Mouse (Mus musculus): ENCODE data around the gene Mrpl48. TPM values are rescaled to one million over a fixed set of nuclear protein-coding genes. Genes with fewer than 3 reads are reported as not detected.

The Mrpl48 gene
- polyA plus RNA-seq, 1 experiment from 2014 or later, result 73.9 TPM

- no peak for ATAC-seq (ENCODE audit: insufficient number of reproducible peaks, insufficient read depth, low FRiP score, low TSS enrichment, low read depth)
- WGBS, result 72% methylated on average over 2 of the region's 2 CpGs
Observed at GRCm38 (mm10) chr7:100533503-100533902, 74.6 kb downstream of the Mrpl48 start.

DNA sequence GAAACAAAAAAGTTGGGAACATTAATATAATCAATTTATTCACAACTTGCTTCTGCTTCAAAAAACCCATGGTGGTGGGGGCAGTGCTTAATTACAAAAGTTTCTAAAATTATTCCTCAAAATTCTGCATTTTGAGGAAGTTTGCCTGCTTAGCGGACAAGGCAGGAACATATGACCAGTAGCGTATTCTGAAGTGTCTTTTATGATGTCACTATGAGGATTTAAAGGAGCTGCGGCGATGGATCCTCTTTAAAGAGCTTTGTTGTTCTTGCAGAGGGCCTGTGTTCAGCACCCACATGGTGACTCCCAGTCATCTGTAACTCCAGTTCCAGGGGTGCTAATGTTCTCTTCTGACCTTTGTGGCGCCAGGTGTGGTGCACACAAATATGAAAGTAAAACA, 77.3 kb downstream of the Mrpl48 start:
- no peaks in the 10 kb centered on the region; the same call in 1 of the 2 replicates for H3K27me3 ChIP-seq
- 91% methylated on average over 5 of the region's 5 CpGs for WGBS
- no peak overlapping the region for H3K4me3 ChIP-seq
- H3K9me3 ChIP-seq, result no peaks in the 10 kb centered on the region
- H3K4me1 ChIP-seq, result no peaks in the 10 kb centered on the region
- H3K4me2 ChIP-seq, result no peak overlapping the region
- no peak overlapping the region for H3K27ac ChIP-seq
- no peaks in the 10 kb centered on the region for H3K36me3 ChIP-seq
- H3K9ac ChIP-seq, result no peak overlapping the region
- ATAC-seq (ENCODE audit: insufficient number of reproducible peaks, insufficient read depth, low FRiP score, low TSS enrichment, low read depth), result no peak

More at GRCm38 (mm10) chr7:100533503-100533902, 74.6 kb downstream of the Mrpl48 start:
- Histone ChIP-seq H3K36me3 (no peaks in the 10 kb centered on the region), H3K9ac (no peak overlapping the region), H3K4me3 (no peak overlapping the region), H3K4me1 (peaks cover 10% of the 10 kb centered on the region), H3K27me3 (no peaks in the 10 kb centered on the region), H3K27ac (no peak overlapping the region), H3K9me3 (no peaks in the 10 kb centered on the region), H3K4me2 (no peak overlapping the region)

GRCm38 (mm10) chr7:100524669-100525068, 83.4 kb downstream of the Mrpl48 start:
- Histone ChIP-seq H3K4me3 (no peak overlapping the region), H3K4me1 (no peaks in the 10 kb centered on the region), H3K36me3 (no peaks in the 10 kb centered on the region), H3K9ac (no peak overlapping the region), H3K4me2 (no peak overlapping the region), H3K27ac (no peak overlapping the region), H3K9me3 (no peaks in the 10 kb centered on the region), H3K27me3 (no peaks in the 10 kb centered on the region; the same call in 1 of the 2 replicates)
- ATAC-seq (ENCODE audit: insufficient number of reproducible peaks, insufficient read depth, low FRiP score, low TSS enrichment, low read depth), result no peak
- 60% methylated on average over 8 of the region's 8 CpGs for WGBS

DNA sequence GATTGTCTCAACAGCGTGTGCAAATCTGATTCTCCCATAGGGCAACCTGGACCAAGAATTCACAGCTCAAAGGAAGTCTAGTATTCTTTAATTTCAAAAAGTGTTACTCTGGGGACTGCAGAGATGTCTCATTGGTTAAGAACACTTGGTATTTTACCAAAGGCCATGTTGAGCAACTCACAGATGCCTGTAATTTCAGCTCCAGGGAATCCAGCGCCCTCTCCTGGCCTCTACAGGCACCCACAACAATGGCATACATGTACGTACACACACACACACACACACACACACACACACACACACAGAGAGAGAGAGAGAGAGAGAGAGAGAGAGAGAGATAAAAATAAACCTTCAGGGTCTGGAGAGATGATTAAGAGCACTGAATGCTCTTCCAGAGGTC, 85.9 kb downstream of the Mrpl48 start:
- no peak for ATAC-seq (ENCODE audit: insufficient number of reproducible peaks, insufficient read depth, low FRiP score, low TSS enrichment, low read depth)
- Histone ChIP-seq H3K36me3 (no peaks in the 10 kb centered on the region), H3K4me1 (no peaks in the 10 kb centered on the region), H3K4me3 (no peak overlapping the region), H3K4me2 (no peak overlapping the region), H3K9ac (no peak overlapping the region), H3K9me3 (no peaks in the 10 kb centered on the region), H3K27ac (no peak overlapping the region), H3K27me3 (no peaks in the 10 kb centered on the region; the same call in 1 of the 2 replicates)
- 73% methylated on average over 3 of the region's 3 CpGs for WGBS

GRCm38 (mm10) chr7:100520663-100521285, 87.3 kb downstream of the Mrpl48 start:
- WGBS, result 22% methylated on average over 10 of the region's 10 CpGs
- H3K36me3 ChIP-seq, result no peaks in the 10 kb centered on the region
- H3K9ac ChIP-seq, result no peak overlapping the region
- H3K27me3 ChIP-seq, result no peaks in the 10 kb centered on the region
- no peak overlapping the region for H3K27ac ChIP-seq
- H3K9me3 ChIP-seq, result no peaks in the 10 kb centered on the region
- H3K4me3 ChIP-seq, result no peak overlapping the region
- no peak for ATAC-seq (ENCODE audit: insufficient number of reproducible peaks, insufficient read depth, low FRiP score, low TSS enrichment, low read depth)
- H3K4me2 ChIP-seq, result 0 out of 2 replicates have a peak overlapping the region, but pooled peaks have one; percentile 11
- no peaks in the 10 kb centered on the region for H3K4me1 ChIP-seq

DNA sequence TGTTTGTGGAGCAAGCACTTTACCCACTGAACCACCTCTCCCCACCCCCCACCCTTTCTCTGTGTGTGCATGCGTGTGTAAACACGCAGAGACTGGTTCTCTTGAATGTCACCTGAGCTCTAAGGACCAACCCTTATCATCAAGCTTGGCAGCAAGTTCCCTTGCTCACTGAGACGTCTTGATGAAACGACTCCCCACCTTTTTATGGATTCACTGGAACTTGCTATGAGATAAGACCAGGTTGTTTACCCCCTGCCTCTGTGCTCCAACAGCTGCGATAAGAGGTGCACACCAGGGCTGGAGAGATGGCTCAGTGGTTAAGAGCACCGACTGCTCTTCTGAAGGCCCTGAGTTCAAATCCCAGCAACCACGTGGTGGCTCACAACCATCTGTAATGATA, 87.9 kb downstream of the Mrpl48 start:
- no peak for ATAC-seq (ENCODE audit: insufficient number of reproducible peaks, insufficient read depth, low FRiP score, low TSS enrichment, low read depth)
- Histone ChIP-seq H3K4me3 (no peak overlapping the region), H3K9ac (no peak overlapping the region), H3K27me3 (no peaks in the 10 kb centered on the region), H3K4me1 (no peaks in the 10 kb centered on the region), H3K27ac (no peak overlapping the region), H3K36me3 (no peaks in the 10 kb centered on the region), H3K9me3 (no peaks in the 10 kb centered on the region), H3K4me2 (no peak overlapping the region)
- 67% methylated on average over 7 of the region's 7 CpGs for WGBS

GRCm38 (mm10) chr7:100514573-100514972, 93.5 kb downstream of the Mrpl48 start, which contains the start of gene Dnajb13:
Gene Dnajb13 (minus strand): TSS chr7:100514960.
- no peak for ATAC-seq (ENCODE audit: insufficient number of reproducible peaks, insufficient read depth, low FRiP score, low TSS enrichment, low read depth)
- H3K4me2 ChIP-seq, result peak within 1 kb of the TSS; percentile 16; the same call in 1 of the 2 replicates
- 50% methylated on average over 11 of the region's 11 CpGs for WGBS

GRCm38 (mm10) chr7:100511602-100512001, 96.5 kb downstream of the Mrpl48 start:
- Histone ChIP-seq H3K4me1 (no peaks in the 10 kb centered on the region), H3K27me3 (peaks cover 6% of the 10 kb centered on the region; the same call in 1 of the 2 replicates), H3K27ac (no peak overlapping the region), H3K9me3 (no peaks in the 10 kb centered on the region), H3K36me3 (no peaks in the 10 kb centered on the region), H3K4me3 (no peak overlapping the region), H3K9ac (no peak overlapping the region), H3K4me2 (no peak overlapping the region)
- no peak for ATAC-seq (ENCODE audit: insufficient number of reproducible peaks, insufficient read depth, low FRiP score, low TSS enrichment, low read depth)
- 72% methylated on average over 8 of the region's 8 CpGs for WGBS

More at GRCm38 (mm10) chr7:100514573-100514972, 93.5 kb downstream of the Mrpl48 start, which contains the start of gene Dnajb13:
- no peak within 1 kb of the TSS; the same call in 1 of the 2 replicates for H3K4me3 ChIP-seq
- no peak within 1 kb of the TSS for H3K27ac ChIP-seq
- H3K27me3 ChIP-seq, result peaks cover 6% of the 10 kb centered on the region; the same call in 1 of the 2 replicates
- H3K36me3 ChIP-seq, result no peaks in the 10 kb centered on the region
- H3K9ac ChIP-seq, result no peak within 1 kb of the TSS
- H3K9me3 ChIP-seq, result no peaks in the 10 kb centered on the region
- H3K4me1 ChIP-seq, result no peaks in the 10 kb centered on the region

- no peaks in the 10 kb centered on the region for H3K36me3 ChIP-seq
- no peak overlapping the region for H3K27ac ChIP-seq
- ATAC-seq (ENCODE audit: insufficient number of reproducible peaks, insufficient read depth, low FRiP score, low TSS enrichment, low read depth), result no peak
- 79% methylated on average over 3 of the region's 3 CpGs for WGBS
- H3K4me2 ChIP-seq, result no peak overlapping the region
- H3K4me1 ChIP-seq, result no peaks in the 10 kb centered on the region
- H3K27me3 ChIP-seq, result peaks cover 3% of the 10 kb centered on the region; the same call in 1 of the 2 replicates
- no peak overlapping the region for H3K9ac ChIP-seq
- H3K9me3 ChIP-seq, result no peaks in the 10 kb centered on the region
- no peak overlapping the region for H3K4me3 ChIP-seq
Observed at GRCm38 (mm10) chr7:100508670-100509069, 99.4 kb downstream of the Mrpl48 start.

- Histone ChIP-seq H3K27me3 (no peaks in the 10 kb centered on the region), H3K9me3 (no peaks in the 10 kb centered on the region), H3K36me3 (no peaks in the 10 kb centered on the region), H3K27ac (no peak overlapping the region), H3K9ac (no peak overlapping the region), H3K4me2 (no peak overlapping the region), H3K4me3 (no peak overlapping the region), H3K4me1 (no peaks in the 10 kb centered on the region)
- WGBS, result 69% methylated on average over 4 of the region's 4 CpGs
- no peak for ATAC-seq (ENCODE audit: insufficient number of reproducible peaks, insufficient read depth, low FRiP score, low TSS enrichment, low read depth)
Observed at GRCm38 (mm10) chr7:100506494-100506893, 101.6 kb downstream of the Mrpl48 start.

DNA sequence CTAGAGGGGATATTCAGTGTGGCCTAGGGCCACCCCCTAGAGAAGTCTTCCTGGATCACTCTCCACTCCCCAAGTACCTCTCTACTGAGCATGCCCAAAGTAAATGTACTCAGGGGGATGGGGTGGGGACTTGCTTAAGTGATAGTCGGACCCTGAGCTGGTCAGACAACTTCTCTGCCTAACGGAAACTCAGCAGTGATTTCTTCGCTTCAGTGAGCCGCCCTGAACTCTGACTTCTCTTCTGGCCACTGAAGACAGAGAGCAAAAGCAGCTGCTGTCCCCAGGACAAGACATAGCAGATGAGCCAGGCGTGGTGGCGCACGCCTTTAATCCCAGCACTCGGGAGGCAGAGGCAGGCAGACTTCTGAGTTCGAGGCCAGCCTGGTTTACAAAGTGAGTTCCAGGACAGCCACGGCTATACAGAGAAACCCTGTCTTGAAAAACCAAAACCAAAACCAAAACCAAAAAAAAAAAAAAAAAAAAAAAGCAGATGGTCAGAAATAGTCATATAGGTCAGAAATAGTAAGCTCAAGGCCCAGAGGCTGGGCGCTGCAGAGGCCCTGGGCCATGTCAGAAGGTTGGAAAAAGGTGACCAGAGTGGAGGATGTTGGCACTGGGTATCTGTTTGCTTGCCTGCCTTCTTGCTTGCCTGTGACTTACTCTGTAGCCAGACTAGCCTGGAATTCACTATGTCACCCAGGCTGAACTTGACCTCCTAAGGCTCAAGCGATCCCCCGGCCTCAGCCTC, 103.2 kb downstream of the Mrpl48 start:
- no peak overlapping the region for H3K4me2 ChIP-seq
- ATAC-seq (ENCODE audit: insufficient number of reproducible peaks, insufficient read depth, low FRiP score, low TSS enrichment, low read depth), result no peak
- H3K27me3 ChIP-seq, result no peaks in the 10 kb centered on the region
- H3K4me3 ChIP-seq, result no peak overlapping the region
- 80% methylated on average over 13 of the region's 13 CpGs for WGBS
- H3K36me3 ChIP-seq, result 0 out of 2 replicates have a peak, but pooled peaks cover under 1% of the 10 kb centered on the region
- H3K27ac ChIP-seq, result no peak overlapping the region
- no peaks in the 10 kb centered on the region for H3K9me3 ChIP-seq
- no peaks in the 10 kb centered on the region for H3K4me1 ChIP-seq
- no peak overlapping the region for H3K9ac ChIP-seq

GRCm38 (mm10) chr7:100503076-100503475, 105.0 kb downstream of the Mrpl48 start:
- Histone ChIP-seq H3K27ac (no peak overlapping the region), H3K9ac (no peak overlapping the region), H3K9me3 (no peaks in the 10 kb centered on the region), H3K4me2 (no peak overlapping the region), H3K4me3 (no peak overlapping the region), H3K27me3 (no peaks in the 10 kb centered on the region), H3K36me3 (peaks cover 19% of the 10 kb centered on the region), H3K4me1 (no peaks in the 10 kb centered on the region)
- ATAC-seq (ENCODE audit: insufficient number of reproducible peaks, insufficient read depth, low FRiP score, low TSS enrichment, low read depth), result no peak
- 88% methylated on average over 5 of the region's 5 CpGs for whole genome bisulfite sequencing
